Mouse (Mus musculus) cerebellum, adult 2 months (tissue): ENCODE results near the gene Eno3.

Experiments used
- CTCF ChIP-seq: fragments of 200-500 bp; IDR thresholded peaks from 2 replicates; pipeline ENCODE4 v1.5.1; 2011; ENCODE audit warnings: low read depth, mild to moderate bottlenecking, control low read depth, low read length, moderate library complexity, borderline replicate concordance; ENCODE audit not compliant: insufficient read depth
- POLR2A ChIP-seq: fragments of 200-500 bp; IDR thresholded peaks from 2 replicates; pipeline ENCODE4 v1.6.1; 2011; ENCODE audit warnings: low read length, control low read depth, borderline replicate concordance; ENCODE audit not compliant: insufficient read depth

GRCm38 (mm10) chr11:70651391-70651790 lies 5.6 kb upstream of the Eno3 start:
- TF ChIP-seq CTCF (no peak), POLR2A (no peak)
